Mouse (Mus musculus) skeletal muscle tissue, adult 2 months (tissue): ENCODE results near the gene Atpaf1.

ENCODE experiments used
- DNase-seq: peaks from one replicate; pipeline ENCODE4 v3.0.0-alpha.2; 2012; ENCODE audit warnings: low read depth, low spot score

Atpaf1 gene

GRCm38 (mm10) chr4:115784769-115785510, at the start of gene Atpaf1:
Atpaf1 (plus strand) TSS chr4:115784812.
- DNase-seq, result peak; percentile 54

- no peak for DNase-seq
Observed at GRCm38 (mm10) chr4:115734867-115735266, 49.7 kb upstream of the Atpaf1 start.

- peak; percentile 96 for DNase-seq
Observed at GRCm38 (mm10) chr4:115737551-115738041, 47.0 kb upstream of the Atpaf1 start, which contains the start of gene Efcab14. Efcab14 (plus strand) TSS chr4:115737744.

- DNase-seq, result no peak
Observed at GRCm38 (mm10) chr4:115738481-115738985, 46.1 kb upstream of the Atpaf1 start.

- no peak for DNase-seq
Observed at GRCm38 (mm10) chr4:115742658-115743057, 42.0 kb upstream of the Atpaf1 start.

GRCm38 (mm10) chr4:115743096-115743495, 41.5 kb upstream of the Atpaf1 start:
- DNase-seq, result peak; percentile 19

GRCm38 (mm10) chr4:115748181-115748580, 36.4 kb upstream of the Atpaf1 start:
- no peak for DNase-seq

GRCm38 (mm10) chr4:115749336-115749735, 35.3 kb upstream of the Atpaf1 start:
- DNase-seq, result no peak

GRCm38 (mm10) chr4:115754101-115754500, 30.5 kb upstream of the Atpaf1 start:
- DNase-seq, result no peak

GRCm38 (mm10) chr4:115754851-115755250, 29.8 kb upstream of the Atpaf1 start:
- no peak for DNase-seq

GRCm38 (mm10) chr4:115761206-115761605, 23.4 kb upstream of the Atpaf1 start:
- no peak for DNase-seq

- no peak for DNase-seq
Observed at GRCm38 (mm10) chr4:115764581-115764980, 20.0 kb upstream of the Atpaf1 start.

GRCm38 (mm10) chr4:115767647-115768467, 16.8 kb upstream of the Atpaf1 start:
- DNase-seq, result no peak

GRCm38 (mm10) chr4:115775056-115775455, 9.6 kb upstream of the Atpaf1 start:
- no peak for DNase-seq

GRCm38 (mm10) chr4:115777627-115778026, 7.0 kb upstream of the Atpaf1 start:
- DNase-seq, result no peak

- DNase-seq, result no peak
Observed at GRCm38 (mm10) chr4:115780269-115780668, 4.3 kb upstream of the Atpaf1 start.

- no peak for DNase-seq
Observed at GRCm38 (mm10) chr4:115780918-115781317, 3.7 kb upstream of the Atpaf1 start, which contains the start of gene Tex38. Tex38 (minus strand) TSS chr4:115781018.

GRCm38 (mm10) chr4:115782026-115782805, 2.4 kb upstream of the Atpaf1 start:
- peak; percentile 64 for DNase-seq

- peak; percentile 28 for DNase-seq
Observed at GRCm38 (mm10) chr4:115785511-115786034, 961 bp downstream of the Atpaf1 start.

- DNase-seq, result no peak
Observed at GRCm38 (mm10) chr4:115790864-115791263, 6.3 kb downstream of the Atpaf1 start.

- DNase-seq, result no peak
Observed at GRCm38 (mm10) chr4:115795360-115795759, 10.7 kb downstream of the Atpaf1 start.
